Mouse (Mus musculus): ENCODE results near the gene Rubcnl. TPM values are rescaled to one million over a fixed set of nuclear protein-coding genes. Genes with fewer than 3 reads are reported as not detected.
A peak's percentile ranks its signal among the peaks of the same experiment; 100 is the strongest.

The Rubcnl gene
- polyA plus RNA-seq, 1 experiment from 2014 or later: 0.20 TPM

- H3K4me3 ChIP-seq (ENCODE audit: low read depth, low read length): no peak overlapping the region
- 84% methylated on average over 3 of the region's 3 CpGs for WGBS
- no peak for DNase-seq (ENCODE audit: low spot score)
- ATAC-seq (ENCODE audit: low FRiP score): no peak
- H3K27me3 ChIP-seq (ENCODE audit: control insufficient read depth, insufficient read depth, low read length): no peaks in the 10 kb centered on the region
- H3K27ac ChIP-seq (ENCODE audit: low read depth, low read length): no peak overlapping the region
- H3K9me3 ChIP-seq (ENCODE audit: control insufficient read depth, low read length): no peaks in the 10 kb centered on the region
- H3K4me1 ChIP-seq (replicated peaks; ENCODE audit: control insufficient read depth, insufficient read depth, low read length): no peaks in the 10 kb centered on the region
- H3K4me2 ChIP-seq (replicated peaks; ENCODE audit: low read depth, low read length): no peak overlapping the region
- H3K9ac ChIP-seq (ENCODE audit: low read depth, low read length): no peak overlapping the region
- H3K36me3 ChIP-seq (ENCODE audit: control insufficient read depth, insufficient read depth, low read length): no peaks in the 10 kb centered on the region
Observed at GRCm38 (mm10) chr14:74986527-74986926, 29.3 kb upstream of the Rubcnl start.

DNA sequence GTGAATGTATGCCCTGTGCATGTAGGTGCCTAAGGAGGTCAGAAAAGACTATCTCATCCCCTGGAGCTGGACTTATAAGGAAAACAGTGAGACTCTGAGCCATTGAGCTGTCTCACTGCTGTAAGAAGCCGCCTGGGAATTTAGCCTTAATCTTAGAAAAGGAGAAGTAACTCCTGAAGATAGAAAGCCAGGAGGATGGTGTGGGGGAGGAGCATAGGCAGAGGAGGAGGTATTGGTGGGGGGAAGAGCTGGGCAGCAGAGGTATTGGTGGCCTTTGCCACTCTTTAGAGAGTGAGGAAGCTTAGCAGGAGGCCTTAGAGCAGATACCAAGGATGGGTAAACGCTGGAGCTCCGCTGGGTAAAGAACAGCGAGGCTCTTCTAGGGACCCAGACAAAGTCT, 26.5 kb upstream of the Rubcnl start:
- H3K27me3 ChIP-seq (ENCODE audit: control insufficient read depth, insufficient read depth, low read length): no peaks in the 10 kb centered on the region
- DNase-seq (ENCODE audit: low spot score): no peak
- no peaks in the 10 kb centered on the region for H3K9me3 ChIP-seq (ENCODE audit: control insufficient read depth, low read length)
- WGBS: 44% methylated on average over 4 of the region's 4 CpGs
- no peak for ATAC-seq (ENCODE audit: low FRiP score)
- H3K36me3 ChIP-seq (ENCODE audit: control insufficient read depth, insufficient read depth, low read length): no peaks in the 10 kb centered on the region
- H3K4me3 ChIP-seq (ENCODE audit: low read depth, low read length): no peak overlapping the region
- no peaks in the 10 kb centered on the region for H3K4me1 ChIP-seq (replicated peaks; ENCODE audit: control insufficient read depth, insufficient read depth, low read length)
- H3K9ac ChIP-seq (ENCODE audit: low read depth, low read length): no peak overlapping the region
- no peak overlapping the region for H3K4me2 ChIP-seq (replicated peaks; ENCODE audit: low read depth, low read length)
- no peak overlapping the region for H3K27ac ChIP-seq (ENCODE audit: low read depth, low read length)

DNA sequence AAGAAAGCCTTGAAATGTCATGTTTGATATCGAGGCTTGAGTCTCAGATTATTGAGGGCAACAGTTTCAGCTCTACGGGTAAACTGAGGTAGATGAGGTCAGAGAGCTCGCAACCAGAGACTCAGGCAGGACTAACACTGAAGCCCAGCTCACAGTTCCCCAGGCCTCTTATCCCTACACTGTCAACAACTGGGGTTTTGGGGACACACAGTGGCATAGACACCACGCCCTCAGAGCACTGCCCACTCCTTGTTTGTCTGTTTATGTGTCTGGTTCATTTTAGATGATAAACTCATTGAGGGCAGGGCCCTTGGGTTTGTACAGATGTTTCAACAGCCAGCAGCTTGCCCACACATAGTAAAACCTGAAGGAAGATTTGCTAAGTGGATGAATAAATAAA, 25.9 kb upstream of the Rubcnl start:
- Histone ChIP-seq H3K9me3 (ENCODE audit: control insufficient read depth, low read length) (no peaks in the 10 kb centered on the region), H3K9ac (ENCODE audit: low read depth, low read length) (no peak overlapping the region), H3K4me2 (replicated peaks; ENCODE audit: low read depth, low read length) (no peak overlapping the region), H3K27me3 (ENCODE audit: control insufficient read depth, insufficient read depth, low read length) (no peaks in the 10 kb centered on the region), H3K27ac (ENCODE audit: low read depth, low read length) (no peak overlapping the region), H3K4me1 (replicated peaks; ENCODE audit: control insufficient read depth, insufficient read depth, low read length) (no peaks in the 10 kb centered on the region), H3K4me3 (ENCODE audit: low read depth, low read length) (no peak overlapping the region), H3K36me3 (ENCODE audit: control insufficient read depth, insufficient read depth, low read length) (no peaks in the 10 kb centered on the region)
- ATAC-seq (ENCODE audit: low FRiP score): no peak
- WGBS: 89% methylated on average over 4 of the region's 4 CpGs
- DNase-seq (ENCODE audit: low spot score): no peak

DNA sequence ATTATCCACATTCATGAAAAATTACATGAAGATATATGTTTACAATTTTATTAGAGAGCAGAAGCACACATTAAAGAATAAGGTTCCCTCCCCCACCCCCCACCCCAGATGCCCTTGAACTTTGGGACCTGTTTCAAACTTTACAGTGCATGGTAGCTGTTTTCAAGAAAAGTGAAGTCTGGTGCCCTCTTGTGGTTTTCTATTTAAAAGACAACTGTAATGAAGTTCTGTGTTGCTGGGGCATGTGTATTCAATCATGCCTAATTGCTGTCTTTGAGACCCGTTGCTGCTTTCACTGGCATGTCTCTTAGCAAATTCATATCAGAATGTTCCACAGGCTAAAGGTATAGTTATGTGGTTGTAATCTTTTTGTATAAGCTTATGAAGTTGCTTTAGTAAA, 25.3 kb upstream of the Rubcnl start:
- peak; percentile 77 for DNase-seq (ENCODE audit: low spot score)
- H3K4me1 ChIP-seq (replicated peaks; ENCODE audit: control insufficient read depth, insufficient read depth, low read length): no peaks in the 10 kb centered on the region
- no peaks in the 10 kb centered on the region for H3K36me3 ChIP-seq (ENCODE audit: control insufficient read depth, insufficient read depth, low read length)
- H3K27me3 ChIP-seq (ENCODE audit: control insufficient read depth, insufficient read depth, low read length): no peaks in the 10 kb centered on the region
- no peak overlapping the region for H3K4me2 ChIP-seq (replicated peaks; ENCODE audit: low read depth, low read length)
- no peak overlapping the region for H3K4me3 ChIP-seq (ENCODE audit: low read depth, low read length)
- no peaks in the 10 kb centered on the region for H3K9me3 ChIP-seq (ENCODE audit: control insufficient read depth, low read length)
- ATAC-seq (ENCODE audit: low FRiP score): 0 out of 2 replicates have a peak, but pooled peaks have one; percentile 40
- WGBS: 0% methylated on average over 1 of the region's 1 CpGs
- no peak overlapping the region for H3K27ac ChIP-seq (ENCODE audit: low read depth, low read length)
- H3K9ac ChIP-seq (ENCODE audit: low read depth, low read length): no peak overlapping the region

DNA sequence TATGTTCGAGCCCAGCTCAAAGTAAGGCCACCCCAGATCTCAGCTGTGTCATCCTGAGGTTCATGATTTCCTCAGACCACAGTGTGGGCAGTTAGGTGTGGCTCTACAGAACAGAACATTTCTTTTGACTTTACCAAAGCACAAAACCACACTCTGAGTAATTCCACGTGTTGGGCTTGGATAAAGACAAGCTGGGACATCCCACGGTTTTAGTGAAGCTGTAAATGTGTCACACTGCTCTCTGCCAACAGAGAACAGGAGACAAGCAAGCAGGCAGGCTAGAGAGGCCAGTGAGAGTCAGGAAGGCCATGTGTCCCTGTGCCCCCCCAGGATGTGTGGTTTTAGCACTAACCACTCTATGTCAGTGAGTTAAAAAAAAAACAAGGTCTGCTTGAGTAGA, 19.3 kb upstream of the Rubcnl start:
- Histone ChIP-seq H3K9ac (ENCODE audit: low read depth, low read length) (no peak overlapping the region), H3K9me3 (ENCODE audit: control insufficient read depth, low read length) (no peaks in the 10 kb centered on the region), H3K4me3 (ENCODE audit: low read depth, low read length) (no peak overlapping the region), H3K27ac (ENCODE audit: low read depth, low read length) (no peak overlapping the region), H3K4me2 (replicated peaks; ENCODE audit: low read depth, low read length) (no peak overlapping the region), H3K4me1 (replicated peaks; ENCODE audit: control insufficient read depth, insufficient read depth, low read length) (no peaks in the 10 kb centered on the region), H3K36me3 (ENCODE audit: control insufficient read depth, insufficient read depth, low read length) (no peaks in the 10 kb centered on the region), H3K27me3 (ENCODE audit: control insufficient read depth, insufficient read depth, low read length) (no peaks in the 10 kb centered on the region)
- ATAC-seq (ENCODE audit: low FRiP score): no peak
- no peak for DNase-seq (ENCODE audit: low spot score)
- 72% methylated on average over 3 of the region's 3 CpGs for WGBS

DNA sequence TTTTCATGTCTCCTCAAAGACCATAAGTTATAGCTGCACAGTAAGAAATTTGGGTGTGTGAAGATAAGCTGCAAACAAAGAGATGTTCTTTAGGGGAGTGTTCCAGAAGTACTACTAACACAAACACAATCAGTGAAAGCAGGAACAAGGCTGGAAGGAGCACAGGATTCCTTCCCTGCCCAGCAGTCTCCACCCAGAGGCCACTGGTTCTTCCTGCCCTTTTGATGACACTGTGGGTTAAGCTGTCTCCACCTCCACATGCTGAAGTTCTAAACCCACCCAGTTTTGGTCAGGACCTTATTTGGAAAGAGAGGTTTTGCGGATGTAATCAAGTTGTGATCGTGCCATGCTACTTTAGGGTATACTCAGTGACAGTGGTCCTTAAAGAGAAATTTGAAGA, 18.8 kb upstream of the Rubcnl start:
- Histone ChIP-seq H3K27ac (ENCODE audit: low read depth, low read length) (no peak overlapping the region), H3K36me3 (ENCODE audit: control insufficient read depth, insufficient read depth, low read length) (no peaks in the 10 kb centered on the region), H3K4me3 (ENCODE audit: low read depth, low read length) (no peak overlapping the region), H3K4me1 (replicated peaks; ENCODE audit: control insufficient read depth, insufficient read depth, low read length) (no peaks in the 10 kb centered on the region), H3K9me3 (ENCODE audit: control insufficient read depth, low read length) (no peaks in the 10 kb centered on the region), H3K27me3 (ENCODE audit: control insufficient read depth, insufficient read depth, low read length) (no peaks in the 10 kb centered on the region), H3K4me2 (replicated peaks; ENCODE audit: low read depth, low read length) (no peak overlapping the region), H3K9ac (ENCODE audit: low read depth, low read length) (no peak overlapping the region)
- ATAC-seq (ENCODE audit: low FRiP score): no peak
- WGBS: 88% methylated on average over 2 of the region's 2 CpGs
- no peak for DNase-seq (ENCODE audit: low spot score)

- H3K4me3 ChIP-seq (ENCODE audit: low read depth, low read length): no peak overlapping the region
- WGBS: 92% methylated on average over 6 of the region's 6 CpGs
- no peak for DNase-seq (ENCODE audit: low spot score)
- no peak overlapping the region for H3K27ac ChIP-seq (ENCODE audit: low read depth, low read length)
- no peaks in the 10 kb centered on the region for H3K36me3 ChIP-seq (ENCODE audit: control insufficient read depth, insufficient read depth, low read length)
- no peak overlapping the region for H3K4me2 ChIP-seq (replicated peaks; ENCODE audit: low read depth, low read length)
- H3K9me3 ChIP-seq (ENCODE audit: control insufficient read depth, low read length): no peaks in the 10 kb centered on the region
- H3K27me3 ChIP-seq (ENCODE audit: control insufficient read depth, insufficient read depth, low read length): no peaks in the 10 kb centered on the region
- no peak overlapping the region for H3K9ac ChIP-seq (ENCODE audit: low read depth, low read length)
- ATAC-seq (ENCODE audit: low FRiP score): no peak
- no peaks in the 10 kb centered on the region for H3K4me1 ChIP-seq (replicated peaks; ENCODE audit: control insufficient read depth, insufficient read depth, low read length)
Observed at GRCm38 (mm10) chr14:75001364-75001763, 14.5 kb upstream of the Rubcnl start.

DNA sequence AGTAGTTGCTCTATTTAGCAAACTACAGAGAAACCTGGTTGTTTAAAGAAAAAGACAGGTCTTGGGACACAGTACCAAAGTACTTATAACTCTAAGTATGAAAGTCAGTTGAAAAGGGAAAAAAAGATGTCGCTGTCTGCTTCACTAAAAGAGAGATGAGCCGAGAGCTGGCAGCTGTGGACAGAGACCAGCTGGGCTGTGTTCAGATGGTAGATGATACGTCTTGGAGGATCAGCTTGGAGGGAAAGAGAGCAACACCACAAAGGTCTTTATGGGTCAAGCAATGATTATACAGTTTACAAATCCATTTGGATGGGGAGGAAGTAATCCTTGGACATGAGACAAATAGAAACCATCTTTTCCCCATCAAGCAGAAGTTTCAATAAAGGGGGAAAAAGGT, 12.5 kb upstream of the Rubcnl start:
- Histone ChIP-seq H3K4me1 (replicated peaks; ENCODE audit: control insufficient read depth, insufficient read depth, low read length) (no peaks in the 10 kb centered on the region), H3K27ac (ENCODE audit: low read depth, low read length) (no peak overlapping the region), H3K4me2 (replicated peaks; ENCODE audit: low read depth, low read length) (no peak overlapping the region), H3K9ac (ENCODE audit: low read depth, low read length) (no peak overlapping the region), H3K4me3 (ENCODE audit: low read depth, low read length) (no peak overlapping the region), H3K27me3 (ENCODE audit: control insufficient read depth, insufficient read depth, low read length) (no peaks in the 10 kb centered on the region), H3K9me3 (ENCODE audit: control insufficient read depth, low read length) (no peaks in the 10 kb centered on the region), H3K36me3 (ENCODE audit: control insufficient read depth, insufficient read depth, low read length) (no peaks in the 10 kb centered on the region)
- 76% methylated on average over 3 of the region's 3 CpGs for WGBS
- no peak for DNase-seq (ENCODE audit: low spot score)
- ATAC-seq (ENCODE audit: low FRiP score): no peak

- ATAC-seq (ENCODE audit: low FRiP score) (no peak), DNase-seq (ENCODE audit: low spot score) (no peak)
- Histone ChIP-seq H3K27ac (ENCODE audit: low read depth, low read length) (no peak overlapping the region), H3K9me3 (ENCODE audit: control insufficient read depth, low read length) (no peaks in the 10 kb centered on the region), H3K27me3 (ENCODE audit: control insufficient read depth, insufficient read depth, low read length) (no peaks in the 10 kb centered on the region), H3K4me2 (replicated peaks; ENCODE audit: low read depth, low read length) (no peak overlapping the region), H3K9ac (ENCODE audit: low read depth, low read length) (no peak overlapping the region), H3K36me3 (ENCODE audit: control insufficient read depth, insufficient read depth, low read length) (no peaks in the 10 kb centered on the region), H3K4me1 (replicated peaks; ENCODE audit: control insufficient read depth, insufficient read depth, low read length) (no peaks in the 10 kb centered on the region), H3K4me3 (ENCODE audit: low read depth, low read length) (no peak overlapping the region)
- WGBS: 87% methylated on average over 2 of the region's 2 CpGs
Observed at GRCm38 (mm10) chr14:75005478-75006199, 10.2 kb upstream of the Rubcnl start.
